Mouse (Mus musculus) frontal cortex, postnatal 36 days (tissue): ENCODE measurements around the gene Drg1.

Source experiments
- DNase-seq, 2 experiments: peaks; one replicate each; pipeline ENCODE4 v3.0.0; 2022; ENCODE audit warnings: low spot score in 2 of 2

Gene Drg1

DNA sequence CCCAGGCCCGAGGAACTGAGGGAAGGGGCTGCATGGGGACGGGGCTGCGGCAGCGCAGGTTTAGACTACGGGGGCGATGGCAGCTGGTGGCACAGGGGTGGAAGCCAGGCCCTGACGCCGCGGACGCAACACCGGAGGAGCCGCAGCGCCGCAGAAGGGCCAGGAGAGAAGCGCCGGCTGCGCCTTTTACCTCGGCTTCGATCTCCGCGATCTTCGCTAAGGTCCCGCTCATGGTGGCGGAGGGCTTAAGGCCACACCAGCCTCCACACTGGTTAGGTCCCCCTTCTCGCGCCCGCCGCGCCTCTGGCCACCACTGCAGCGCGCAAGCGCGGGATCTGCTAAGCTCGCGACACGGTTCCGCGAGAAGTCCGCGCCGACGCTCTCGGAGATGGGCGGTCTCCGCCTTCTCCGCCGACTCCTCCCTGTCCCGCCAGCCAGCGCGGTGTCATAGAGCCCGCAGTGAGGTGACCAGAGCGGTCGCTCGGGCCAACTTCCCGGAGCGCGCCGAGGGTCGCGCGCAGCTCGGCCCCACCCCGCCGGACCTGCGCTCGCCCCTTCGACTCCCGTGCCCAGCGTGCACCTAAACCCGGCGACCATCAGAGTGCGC is at the start of gene Drg1:
Gene Drg1 (minus strand): TSS at position 337 of the 607 bp plus-strand sequence.
- DNase-seq: peak; percentile 89 to 93

DNA sequence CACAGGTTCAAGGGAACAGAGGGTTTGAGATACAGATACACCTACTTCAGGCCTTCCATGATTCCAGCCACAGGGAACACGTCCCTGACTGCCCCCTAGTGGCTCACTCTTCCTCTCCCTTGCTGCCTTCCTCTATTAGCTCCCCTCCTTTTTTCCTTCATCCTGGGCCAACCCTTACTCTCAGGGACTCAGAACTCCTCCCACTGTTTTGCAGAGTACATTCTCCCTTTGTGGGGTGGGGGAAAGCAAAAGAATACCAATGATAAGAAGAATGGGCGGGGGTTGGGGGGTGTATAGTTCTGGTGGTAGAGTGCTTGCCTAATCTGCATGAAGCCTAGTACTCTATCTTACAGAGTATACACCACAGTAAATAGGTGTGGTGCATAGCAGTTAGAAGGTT is 47.9 kb upstream of the Drg1 start:
- peak in 1 of 2 experiments; percentile 56 for DNase-seq

DNA sequence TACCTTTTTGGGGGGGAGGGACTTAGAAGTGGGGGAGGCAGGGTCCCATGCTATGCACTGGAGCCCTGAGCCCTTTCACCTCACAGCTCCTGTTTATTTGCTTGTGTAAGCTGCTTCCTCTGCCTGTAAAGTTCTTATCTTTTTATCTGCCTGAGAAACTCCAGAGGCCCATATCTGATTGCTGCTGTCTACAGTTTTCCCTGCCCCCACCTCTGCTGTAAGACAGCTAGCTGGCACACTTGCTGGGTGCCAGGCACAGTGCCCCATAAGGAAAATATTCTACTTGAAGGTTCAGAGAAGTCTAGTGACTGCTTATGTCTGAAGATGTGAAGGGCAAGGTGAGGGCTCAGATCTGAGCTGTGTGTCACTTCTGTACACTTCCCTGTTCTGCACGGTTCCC is 47.1 kb upstream of the Drg1 start:
- DNase-seq: no peak

DNA sequence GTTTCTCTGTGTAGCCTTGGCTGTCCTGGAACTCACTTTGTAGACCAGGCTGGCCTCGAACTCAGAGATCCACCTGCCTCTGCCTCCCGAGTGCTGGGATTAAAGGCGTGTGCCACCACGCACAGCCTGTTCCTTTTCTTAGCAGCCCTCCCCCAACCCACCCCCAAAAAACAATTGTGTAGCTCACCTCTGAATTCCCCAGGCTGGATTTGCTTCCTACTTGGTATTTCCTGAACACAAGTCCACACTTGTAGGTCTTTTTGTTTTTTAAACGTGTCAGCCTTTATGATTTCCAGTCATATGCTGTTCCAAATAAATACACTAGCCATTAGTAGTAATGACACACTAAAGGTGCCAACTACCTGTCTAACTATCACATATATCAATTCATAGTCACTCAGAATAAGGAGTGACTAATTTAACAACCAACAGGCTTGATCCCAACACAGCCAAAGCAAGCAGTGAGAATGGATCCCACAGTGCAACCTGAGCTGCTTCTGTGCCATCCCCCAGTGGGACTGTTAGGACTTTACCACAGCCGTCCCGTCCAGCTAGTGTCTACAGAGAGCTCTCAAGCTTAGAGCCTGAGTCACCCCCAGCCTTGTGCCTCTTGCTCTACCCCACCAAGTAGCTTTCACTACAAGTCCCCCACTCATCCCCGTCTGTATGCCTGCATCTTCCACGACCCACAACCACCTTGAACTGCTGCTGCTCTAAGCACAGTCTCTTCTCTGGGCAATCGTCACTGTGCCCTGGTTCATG is 45.6 kb upstream of the Drg1 start:
- no peak for DNase-seq

DNA sequence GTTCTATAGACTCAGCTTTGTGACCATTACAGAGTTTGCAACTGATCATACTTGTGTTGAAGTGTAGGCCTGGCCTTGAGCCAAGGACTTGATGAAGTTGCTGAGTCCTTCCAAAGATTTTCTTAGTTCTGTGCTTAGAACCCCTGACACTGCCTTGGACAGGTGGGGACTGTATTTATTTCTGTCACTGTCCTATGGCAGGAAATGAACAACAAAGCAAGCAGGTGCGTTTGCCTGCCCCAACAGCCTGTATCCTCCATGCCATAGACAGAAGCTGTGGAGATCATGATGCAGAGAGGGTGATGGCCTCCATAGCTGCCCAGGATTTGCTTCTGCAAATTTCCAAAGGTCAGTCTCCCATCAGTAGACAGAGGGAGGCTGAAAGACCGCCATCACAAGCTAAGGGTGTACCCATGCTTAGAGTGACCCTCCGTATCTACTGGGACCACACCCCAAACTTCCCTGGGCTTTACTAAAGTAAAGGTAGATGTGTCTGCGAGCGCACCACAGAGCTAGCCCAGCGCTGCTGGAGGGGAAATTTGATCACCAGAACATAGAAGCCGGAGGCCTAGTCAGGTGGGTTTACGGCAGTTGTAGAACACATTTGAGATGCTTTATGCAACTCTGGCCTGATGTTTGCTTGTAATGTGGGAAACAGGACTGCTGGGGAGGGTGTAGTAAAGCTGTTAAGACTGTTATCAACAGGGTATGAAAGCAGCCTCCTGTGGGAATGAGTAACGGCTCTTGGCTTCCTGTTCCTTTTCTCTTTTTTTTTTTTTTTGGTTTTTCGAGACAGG is 44.8 kb upstream of the Drg1 start:
- no peak for DNase-seq

DNA sequence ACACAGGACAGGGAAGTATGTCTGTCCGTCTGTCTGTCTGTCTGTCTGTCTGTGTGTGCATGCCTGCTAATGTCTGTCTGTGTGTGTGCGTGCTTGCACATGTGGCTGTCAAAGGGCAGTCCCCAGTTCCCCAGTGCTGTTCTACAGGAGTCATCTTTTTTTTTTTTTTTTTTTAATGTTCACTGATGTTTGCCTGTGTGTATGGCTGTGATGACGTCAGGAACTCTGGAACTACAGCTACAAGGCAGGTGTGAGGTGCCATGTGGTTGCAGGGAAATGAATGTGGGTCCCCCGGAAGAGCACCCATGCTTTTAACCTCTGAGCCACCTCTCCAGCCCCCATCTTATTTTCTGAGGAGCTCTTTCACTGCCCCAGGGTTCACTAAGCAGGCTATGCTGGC is 43.7 kb upstream of the Drg1 start:
- DNase-seq: no peak

DNA sequence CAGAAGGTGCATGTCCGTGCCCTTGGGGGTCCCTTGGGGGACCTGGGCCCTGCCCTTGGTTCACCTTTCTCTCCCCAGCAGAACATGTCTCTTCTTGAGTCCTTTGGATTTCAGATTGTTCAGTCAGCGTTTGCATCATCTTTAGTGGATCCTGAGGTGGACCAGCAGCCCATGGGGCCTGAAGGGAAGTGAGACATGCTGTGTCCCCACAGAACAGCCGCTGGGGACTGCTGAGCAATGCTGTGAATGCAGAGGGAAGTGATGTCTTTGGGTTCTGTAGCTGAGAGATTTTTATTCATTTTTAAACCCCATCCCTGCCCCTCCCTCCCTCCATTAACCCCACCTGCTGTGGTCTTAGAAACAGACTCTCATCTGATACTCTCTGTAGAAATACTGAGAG is 41.7 kb upstream of the Drg1 start:
- DNase-seq: no peak

DNA sequence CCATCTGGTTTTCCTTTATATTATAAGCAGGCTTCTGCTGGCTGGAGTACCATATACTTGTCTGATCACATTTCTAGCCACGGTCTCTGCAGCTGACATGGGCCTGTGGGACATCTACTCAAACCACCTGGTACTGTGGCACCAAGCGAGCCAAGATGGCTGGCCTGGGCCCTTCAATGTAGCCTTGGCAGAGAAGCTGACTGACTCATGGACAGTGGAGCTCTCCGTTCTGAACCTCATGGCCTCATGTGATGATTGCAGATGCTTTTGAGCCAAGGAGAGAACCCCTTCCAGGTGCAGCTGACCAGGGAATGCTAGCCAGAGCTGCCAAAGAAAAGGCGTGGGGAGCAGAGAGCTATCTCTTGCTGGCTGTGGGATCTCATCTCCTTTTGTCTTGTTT is 39.6 kb upstream of the Drg1 start:
- no peak for DNase-seq

DNA sequence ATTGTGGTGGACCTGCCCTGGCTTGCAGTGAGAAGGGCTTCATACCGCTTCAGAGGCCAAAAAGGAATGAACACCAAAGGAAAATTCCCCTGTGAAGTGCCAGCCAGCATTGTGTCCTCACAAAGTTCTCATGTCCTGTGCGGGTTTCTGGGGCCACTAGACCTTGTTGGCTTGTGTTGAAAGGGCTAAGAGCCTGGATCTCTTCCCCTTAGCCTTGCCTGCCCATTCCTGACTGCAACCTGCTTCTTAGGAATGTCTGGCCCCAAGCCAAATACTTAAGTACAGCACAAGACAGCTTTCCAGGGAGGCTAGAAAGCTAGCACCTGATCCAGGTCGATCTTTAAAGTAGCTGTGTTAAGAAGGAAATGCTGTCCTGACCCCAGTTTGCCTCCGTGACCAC is 36.6 kb upstream of the Drg1 start:
- DNase-seq: peak; percentile 21 to 25

DNA sequence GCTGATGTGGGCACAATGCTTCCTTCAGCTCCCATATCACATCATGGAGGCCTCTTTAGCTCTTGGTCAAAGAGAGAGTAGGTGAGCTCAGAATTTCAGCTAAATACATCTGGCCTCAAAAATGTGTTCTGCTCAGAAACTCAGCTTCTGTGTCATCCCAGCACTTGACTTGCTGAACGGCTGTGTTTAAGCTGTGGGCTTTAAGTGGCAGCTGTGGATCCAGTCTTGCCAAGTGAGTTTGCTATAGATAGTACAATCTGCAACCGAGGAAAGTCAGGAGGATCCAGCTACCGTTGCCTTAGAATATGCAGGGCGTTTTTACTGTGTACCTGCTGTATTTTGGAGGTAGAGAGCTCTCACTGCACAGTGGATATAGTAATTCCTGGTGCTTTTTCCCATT is 36.2 kb upstream of the Drg1 start:
- DNase-seq: peak; percentile 26 to 70

DNA sequence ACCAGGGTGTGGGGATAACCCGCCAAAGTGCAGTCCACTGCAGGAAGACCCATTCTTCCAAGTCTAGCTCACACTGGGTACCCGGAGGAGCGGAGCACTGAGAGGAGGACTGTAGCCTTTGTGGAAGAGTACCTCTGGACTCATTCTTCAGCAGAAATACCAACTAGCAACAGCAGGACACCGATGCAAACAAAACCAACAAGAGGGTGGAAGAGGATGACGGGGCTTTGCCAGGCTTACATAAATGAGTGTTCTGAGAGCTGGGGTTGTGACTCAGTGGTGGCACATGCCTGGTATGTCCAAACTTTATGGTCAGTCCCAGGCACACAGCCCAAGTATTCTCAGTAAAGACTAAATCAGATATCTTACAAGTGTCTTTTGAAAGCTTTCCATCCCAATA is 34.9 kb upstream of the Drg1 start:
- DNase-seq: no peak

DNA sequence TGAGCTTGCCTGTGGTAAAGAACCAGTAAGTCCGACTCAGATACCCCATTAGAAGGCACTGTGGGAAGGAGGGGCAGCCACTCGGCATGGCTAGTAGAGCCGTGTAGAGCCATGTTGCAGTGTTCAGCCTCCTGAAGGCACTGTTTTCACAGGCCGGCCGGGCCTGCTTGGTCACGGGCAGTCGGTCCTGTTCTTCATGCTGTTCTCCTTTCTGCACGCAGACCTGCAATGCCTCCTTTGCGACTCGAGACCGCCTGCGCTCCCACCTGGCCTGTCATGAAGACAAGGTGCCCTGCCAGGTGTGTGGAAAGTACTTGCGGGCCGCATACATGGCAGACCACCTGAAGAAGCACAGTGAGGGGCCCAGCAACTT is 32.6 kb upstream of the Drg1 start:
- no peak for DNase-seq

DNA sequence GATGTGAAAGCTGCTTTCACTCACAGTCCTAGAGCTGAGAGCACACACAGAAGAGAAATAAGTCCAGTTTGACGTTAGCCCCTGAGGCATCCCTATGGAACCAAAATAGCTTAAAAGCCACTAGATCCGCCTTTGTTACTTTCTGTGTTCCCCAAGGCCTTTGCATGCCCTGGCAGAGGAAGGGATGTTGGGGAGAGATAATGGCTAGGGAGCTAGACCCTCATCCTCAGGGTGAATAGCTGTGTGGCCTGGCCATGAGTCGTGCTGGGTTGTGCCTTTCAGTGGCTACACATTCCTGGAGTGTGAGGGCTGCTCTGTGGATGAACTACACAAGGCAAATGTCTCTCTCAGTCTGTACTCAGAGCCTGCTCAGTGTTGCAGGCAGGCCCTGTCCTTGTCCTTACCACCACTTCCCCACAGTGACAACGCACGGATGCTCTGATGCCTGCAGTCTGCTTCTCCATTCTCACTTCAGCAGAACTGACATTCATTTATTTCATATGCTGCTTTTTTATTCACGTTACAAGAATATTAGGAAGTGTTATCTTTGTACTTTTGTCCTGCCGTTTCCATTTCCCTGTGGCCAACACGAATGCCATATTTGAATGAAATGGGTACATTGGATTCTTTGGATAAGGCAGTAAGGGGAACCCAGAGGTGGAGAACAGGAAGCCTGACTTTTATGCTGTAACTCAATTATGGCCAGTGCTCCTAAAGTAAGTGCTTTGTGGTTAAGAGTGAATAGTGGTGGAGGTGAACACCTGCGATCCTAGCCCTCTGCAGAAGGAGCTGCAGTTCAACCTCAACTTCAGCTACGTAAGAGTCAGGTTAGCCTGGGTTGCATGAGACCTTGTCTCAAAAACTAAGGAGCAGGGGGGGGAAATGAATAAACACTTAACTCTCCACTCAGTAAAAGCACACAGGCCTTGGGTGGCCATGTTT is 31.9 kb upstream of the Drg1 start:
- no peak for DNase-seq

DNA sequence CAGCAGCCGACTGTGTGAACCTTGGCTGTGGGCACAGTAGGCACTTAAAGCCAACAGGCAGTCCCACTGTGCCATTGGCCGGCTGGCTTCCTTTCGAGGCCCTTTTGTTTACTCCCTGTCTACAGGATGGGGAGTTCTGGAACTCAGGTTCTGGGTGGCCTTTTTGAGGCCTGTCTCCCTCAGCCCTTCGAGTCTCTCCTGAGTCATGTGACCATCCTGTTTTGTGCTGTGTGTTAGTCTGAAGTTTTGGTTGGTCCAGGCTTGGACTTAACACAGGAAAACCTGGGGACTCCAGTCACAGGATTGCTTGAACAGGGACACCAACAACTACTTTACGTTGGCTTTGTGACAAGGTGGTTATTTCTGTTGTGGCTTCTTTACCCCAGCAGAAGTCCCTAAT is 29.8 kb upstream of the Drg1 start:
- no peak for DNase-seq

DNA sequence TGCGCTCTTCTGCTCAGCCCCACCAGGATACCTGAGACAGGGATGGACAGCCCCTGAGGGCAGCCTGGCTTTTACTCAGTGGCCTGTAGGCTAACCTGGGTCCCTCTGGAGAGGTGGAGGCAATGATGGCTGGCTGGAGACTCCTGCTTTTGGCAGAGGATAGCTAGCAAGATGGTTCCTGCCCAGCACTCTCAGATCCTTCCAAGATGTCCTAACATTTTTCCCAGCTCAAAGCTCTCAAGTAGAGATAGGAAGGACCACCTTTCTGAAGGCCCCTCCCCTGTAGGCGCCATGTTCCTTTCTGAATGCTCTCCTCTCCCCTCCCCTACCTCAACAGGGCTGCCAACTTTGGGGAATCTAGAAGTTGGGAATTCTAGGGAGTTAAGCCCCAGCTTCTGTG is 28.4 kb upstream of the Drg1 start:
- no peak for DNase-seq

DNA sequence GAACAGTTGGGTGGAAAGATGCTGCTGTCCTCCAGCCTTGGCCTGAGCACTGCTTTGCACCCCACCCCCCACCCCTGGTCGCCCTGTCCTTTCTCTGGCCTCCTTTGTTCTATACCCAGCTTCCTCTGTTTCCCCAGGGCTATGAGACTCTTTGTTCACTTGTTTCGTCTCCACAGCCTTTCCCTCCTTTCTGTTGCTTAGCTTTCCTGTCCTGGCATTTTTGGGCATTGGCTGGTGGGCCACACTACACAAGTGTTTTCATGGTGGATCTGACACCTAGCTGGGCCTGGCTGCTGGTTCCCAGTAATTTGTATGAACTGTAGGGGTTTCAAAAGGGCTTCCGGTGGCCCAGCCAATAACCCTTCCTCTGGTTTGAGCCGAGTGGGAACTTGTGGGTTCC is 27.1 kb upstream of the Drg1 start:
- DNase-seq: no peak

DNA sequence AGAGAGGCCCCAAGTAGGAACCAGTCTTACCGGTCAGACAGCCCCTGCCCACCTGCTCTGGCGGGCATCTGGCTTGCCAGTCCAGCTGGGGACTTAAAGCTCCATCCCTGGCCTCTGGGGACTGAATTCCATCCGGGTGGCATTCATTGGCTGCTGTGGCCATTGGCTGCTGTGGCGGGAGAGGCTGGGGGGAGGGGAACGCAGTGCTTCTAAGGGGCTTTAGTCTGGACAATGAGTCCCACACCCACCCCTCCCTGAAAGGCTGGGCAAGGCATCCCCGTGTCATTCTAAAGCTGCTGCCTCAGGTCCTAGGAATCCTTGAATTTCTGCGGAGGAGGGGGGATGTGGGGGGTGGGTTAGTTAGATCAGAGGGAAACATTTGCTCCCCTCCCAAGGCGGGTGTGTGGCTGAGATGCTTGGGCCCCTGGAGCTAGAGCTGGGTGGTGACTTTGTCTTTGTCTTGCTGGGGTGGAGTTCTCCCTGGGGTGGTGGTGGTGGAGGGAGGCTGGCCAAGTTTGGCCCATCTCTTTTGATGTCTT is 26.6 kb upstream of the Drg1 start:
- no peak for DNase-seq

DNA sequence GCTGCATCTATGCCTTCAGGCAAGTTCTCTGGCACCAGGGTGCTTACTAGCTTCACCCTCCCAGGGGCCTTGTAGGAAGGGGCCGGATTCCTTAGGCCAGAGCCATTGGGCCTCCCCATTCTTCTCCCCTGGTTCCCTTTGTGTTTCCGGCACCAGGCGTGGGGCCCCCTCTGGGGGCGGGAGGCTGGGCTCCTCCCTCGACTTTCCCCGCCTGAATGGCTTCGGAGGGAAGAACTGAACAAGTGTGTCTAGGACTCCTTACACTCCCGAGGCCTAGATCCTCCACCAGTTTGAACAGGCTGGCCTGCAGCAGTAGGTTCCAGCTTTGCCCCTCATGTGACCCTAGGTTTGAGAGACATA is 25.8 kb upstream of the Drg1 start:
- peak in 1 of 2 experiments; percentile 38 for DNase-seq

DNA sequence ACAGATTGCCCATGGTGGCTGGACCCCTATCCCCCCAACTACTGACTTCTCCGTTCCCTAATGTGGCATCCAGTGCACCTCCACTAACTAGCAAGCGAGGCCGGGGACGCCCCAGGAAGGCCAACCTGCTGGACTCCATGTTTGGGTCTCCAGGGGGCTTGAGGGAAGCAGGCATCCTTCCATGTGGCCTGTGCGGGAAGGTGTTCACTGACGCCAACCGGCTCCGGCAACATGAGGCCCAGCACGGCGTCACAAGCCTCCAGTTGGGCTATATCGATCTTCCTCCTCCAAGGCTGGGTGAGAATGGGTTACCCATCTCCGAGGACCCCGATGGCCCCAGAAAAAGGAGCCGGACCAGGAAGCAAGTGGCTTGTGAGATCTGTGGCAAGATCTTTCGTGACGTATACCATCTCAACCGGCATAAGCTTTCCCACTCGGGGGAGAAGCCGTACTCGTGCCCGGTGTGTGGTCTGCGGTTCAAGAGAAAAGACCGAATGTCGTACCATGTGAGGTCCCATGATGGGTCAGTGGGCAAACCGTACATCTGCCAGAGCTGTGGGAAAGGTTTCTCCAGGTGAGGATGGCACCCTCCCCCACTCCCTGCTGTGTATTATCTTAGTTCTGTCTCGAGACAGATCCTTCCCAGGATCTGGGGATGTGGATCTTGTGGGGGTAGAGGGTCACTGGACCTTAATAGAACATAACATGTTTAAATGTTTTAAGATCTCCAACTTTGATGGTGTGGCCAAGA is 25.3 kb upstream of the Drg1 start:
- DNase-seq: peak in 1 of 2 experiments; percentile 28

DNA sequence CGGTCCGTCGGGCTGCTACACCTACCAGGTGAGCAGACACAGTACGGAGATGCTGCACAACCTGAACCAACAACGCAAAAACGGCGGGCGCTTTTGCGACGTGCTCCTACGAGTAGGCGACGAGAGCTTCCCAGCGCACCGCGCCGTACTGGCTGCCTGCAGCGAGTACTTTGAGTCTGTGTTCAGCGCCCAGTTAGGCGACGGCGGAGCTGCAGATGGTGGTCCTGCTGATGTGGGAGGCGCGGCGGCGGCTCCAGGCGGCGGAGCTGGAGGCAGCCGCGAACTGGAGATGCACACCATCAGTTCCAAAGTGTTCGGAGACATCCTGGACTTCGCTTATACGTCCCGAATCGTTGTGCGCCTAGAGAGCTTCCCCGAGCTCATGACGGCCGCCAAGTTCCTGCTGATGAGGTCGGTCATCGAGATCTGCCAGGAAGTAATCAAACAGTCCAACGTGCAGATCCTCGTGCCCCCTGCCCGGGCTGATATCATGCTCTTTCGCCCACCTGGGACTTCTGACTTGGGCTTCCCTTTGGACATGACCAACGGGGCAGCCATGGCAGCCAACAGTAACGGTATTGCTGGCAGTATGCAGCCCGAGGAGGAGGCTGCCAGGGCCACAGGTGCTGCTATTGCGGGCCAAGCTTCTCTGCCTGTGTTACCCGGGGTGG is 24.6 kb upstream of the Drg1 start:
- DNase-seq: peak; percentile 58 to 74
